Mouse (Mus musculus) CH12.LX (cell line): ENCODE measurements around the gene Pip5k1b. TPM values are rescaled to one million over a fixed set of nuclear protein-coding genes. Genes with fewer than 3 reads are reported as not detected.

Source experiments
- DNase-seq: peaks from one replicate; pipeline ENCODE4 v3.0.0-alpha.2; 2013; ENCODE audit errors: extremely low read depth
- H3K27ac ChIP-seq: 2 replicates; pipeline ENCODE4 v1.5.1; 2012; ENCODE audit warnings: low read depth, mild to moderate bottlenecking, control low read depth, moderate library complexity; ENCODE audit not compliant: insufficient read depth
- H3K27me3 ChIP-seq: replicated peaks from 2 replicates; pipeline ENCODE3; 2012; ENCODE audit warnings: inconsistent platforms
- H3K36me3 ChIP-seq, 2 experiments: replicated peaks in 1 of 2; 2 replicates each; pipeline versions ENCODE3 to v1.6.1; 2012; ENCODE audit warnings: inconsistent platforms in 1 of 2, low read length in 1 of 2, mild to moderate bottlenecking in 1 of 2, mixed read lengths in 1 of 2, moderate library complexity in 1 of 2; ENCODE audit not compliant: control insufficient read depth in 1 of 2, insufficient read depth in 1 of 2
- H3K4me1 ChIP-seq, 2 experiments: 2 replicates each; pipeline ENCODE4 v1.6.1; 2012; ENCODE audit warnings: inconsistent platforms in 1 of 2, moderate library complexity in 1 of 2; ENCODE audit not compliant: insufficient read depth in 2 of 2, control insufficient read depth in 1 of 2
- H3K4me2 ChIP-seq: 2 replicates; pipeline ENCODE4 v1.6.1; 2012; ENCODE audit warnings: low read depth, mild to moderate bottlenecking, control low read depth; ENCODE audit not compliant: poor library complexity, insufficient read depth, severe bottlenecking
- H3K4me3 ChIP-seq, 3 experiments: fragments of 150-350 bp in 1 of 3; sonication (generic) in 1 of 3; replicated peaks in 1 of 3; 2 replicates each; pipeline versions ENCODE3 to v1.5.1; 2011 to 2012; ENCODE audit warnings: low read depth in 2 of 3, low read length in 2 of 3, mild to moderate bottlenecking in 2 of 3, moderate library complexity in 2 of 3, control low read depth in 1 of 3, improper control_type of control experiment in 1 of 3, inconsistent platforms in 1 of 3, mixed read lengths in 1 of 3; ENCODE audit not compliant: poor library complexity in 1 of 3
- H3K79me2 ChIP-seq: replicated peaks from 2 replicates; pipeline ENCODE4 v1.6.1; 2012; ENCODE audit warnings: mild to moderate bottlenecking, moderate library complexity; ENCODE audit not compliant: control insufficient read depth, poor library complexity, insufficient read depth, severe bottlenecking; ENCODE audit errors: extremely low read depth
- H3K9ac ChIP-seq: 2 replicates; pipeline ENCODE4 v1.6.1; 2012; ENCODE audit warnings: low read depth, mild to moderate bottlenecking, control low read depth, moderate library complexity; ENCODE audit not compliant: insufficient read depth
- H3K9me3 ChIP-seq: replicated peaks from 2 replicates; pipeline ENCODE3; 2012; ENCODE audit warnings: low read length, inconsistent platforms, mixed read lengths
- CHD1 ChIP-seq: IDR thresholded peaks from 2 replicates; pipeline ENCODE4 v1.6.1; 2012; ENCODE audit warnings: low read depth, low read length, improper control_type of control experiment, inconsistent platforms
- CHD2 ChIP-seq: IDR thresholded peaks from 2 replicates; pipeline ENCODE4 v1.6.1; 2011; ENCODE audit warnings: low read length, improper control_type of control experiment
- ELF1 ChIP-seq: IDR thresholded peaks from 2 replicates; pipeline ENCODE4 v1.6.1; 2014; ENCODE audit warnings: low read depth, mild to moderate bottlenecking, inconsistent platforms, low read length, improper control_type of control experiment
- ETS1 ChIP-seq: conservative IDR thresholded peaks from 2 replicates; pipeline ENCODE4 v1.6.1; 2012; ENCODE audit warnings: low read depth, mild to moderate bottlenecking, inconsistent platforms, low read length, improper control_type of control experiment, moderate library complexity
- HCFC1 ChIP-seq: IDR thresholded peaks from 2 replicates; pipeline ENCODE4 v1.6.1; 2012; ENCODE audit warnings: low read depth, mild to moderate bottlenecking, inconsistent platforms, low read length, improper control_type of control experiment
- JUN ChIP-seq: IDR thresholded peaks from 2 replicates; pipeline ENCODE4 v1.6.1; 2011; ENCODE audit warnings: low read depth, mild to moderate bottlenecking, low read length, improper control_type of control experiment, moderate library complexity; ENCODE audit not compliant: insufficient read depth
- JUND ChIP-seq: conservative IDR thresholded peaks from 2 replicates; pipeline ENCODE4 v1.6.1; 2011; ENCODE audit warnings: low read depth, low read length, improper control_type of control experiment
- KAT2A ChIP-seq: IDR thresholded peaks from 2 replicates; pipeline ENCODE4 v1.6.1; 2012; ENCODE audit warnings: low read length, improper control_type of control experiment, inconsistent platforms; ENCODE audit not compliant: insufficient replicate concordance
- MEF2A ChIP-seq: IDR thresholded peaks from 2 replicates; pipeline ENCODE4 v1.6.1; 2014; ENCODE audit warnings: low read depth, mild to moderate bottlenecking, inconsistent platforms, low read length, improper control_type of control experiment, borderline replicate concordance
- MYC ChIP-seq: IDR thresholded peaks from 2 replicates; pipeline ENCODE4 v1.6.1; 2011; ENCODE audit warnings: low read depth, mild to moderate bottlenecking, improper control_type of control experiment, low read length
- NRF1 ChIP-seq: IDR thresholded peaks from 2 replicates; pipeline ENCODE4 v1.6.1; 2014; ENCODE audit warnings: low read depth, mild to moderate bottlenecking, inconsistent platforms, low read length, improper control_type of control experiment, moderate library complexity
- PAX5 ChIP-seq: IDR thresholded peaks from 2 replicates; pipeline ENCODE4 v1.6.1; 2012; ENCODE audit warnings: low read length, inconsistent platforms, mixed read lengths
- POLR2AphosphoS2 ChIP-seq: IDR thresholded peaks from 2 replicates; pipeline ENCODE4 v1.6.1; 2011; ENCODE audit warnings: low read depth, low read length, improper control_type of control experiment
- RAD21 ChIP-seq: IDR thresholded peaks from 2 replicates; pipeline ENCODE4 v1.6.1; 2011; ENCODE audit warnings: low read depth, mild to moderate bottlenecking, low read length, improper control_type of control experiment, moderate library complexity
- RCOR1 ChIP-seq: conservative IDR thresholded peaks from 2 replicates; pipeline ENCODE4 v1.6.1; 2012; ENCODE audit warnings: low read depth, mild to moderate bottlenecking, inconsistent platforms, low read length, improper control_type of control experiment
- TBP ChIP-seq: conservative IDR thresholded peaks from 2 replicates; pipeline ENCODE4 v1.6.1; 2011; ENCODE audit warnings: low read depth, low read length, improper control_type of control experiment
- TCF12 ChIP-seq: IDR thresholded peaks from 2 replicates; pipeline ENCODE4 v1.6.1; 2014; ENCODE audit warnings: low read depth, mild to moderate bottlenecking, inconsistent platforms, low read length, improper control_type of control experiment
- USF2 ChIP-seq: conservative IDR thresholded peaks from 2 replicates; pipeline ENCODE4 v1.6.1; 2011; ENCODE audit warnings: low read depth, low read length, improper control_type of control experiment
- ZC3H11A ChIP-seq: IDR thresholded peaks from 2 replicates; pipeline ENCODE4 v1.6.1; 2012; ENCODE audit warnings: low read depth, mild to moderate bottlenecking, inconsistent platforms, low read length, improper control_type of control experiment
- ZKSCAN1 ChIP-seq: IDR thresholded peaks from 2 replicates; pipeline ENCODE4 v1.6.1; 2012; ENCODE audit warnings: low read depth, inconsistent platforms, low read length, improper control_type of control experiment, borderline replicate concordance
- dilution Hi-C: fragments of 300-500 bp; cut with MboI; formaldehyde crosslinking; loops from 2 replicates; pipeline ENCODE4 v1.14.3; 2020; ENCODE audit warnings: low sequenced_read_pairs; ENCODE audit not compliant: extremely low pct_unique_long_range_greater_than_20kb, extremely low pct_ligation_motif_present
- in situ Hi-C: fragments of 300-500 bp; cut with MboI; formaldehyde crosslinking; loops from 3 replicates; pipeline ENCODE4 v1.14.3; 2019; ENCODE audit warnings: low sequenced_read_pairs, low pct_ligation_motif_present, low pct_unique_long_range_greater_than_20kb, mixed read lengths
- polyA plus RNA-seq: library from polyadenylated mRNA; unstranded; fragments of >175 nt; gene quantifications from 2 replicates; pipeline ENCODE4 v1.2.1, GENCODE M21; 2012; ENCODE audit warnings: low read depth; ENCODE audit not compliant: insufficient read length
- total RNA-seq, 2 experiments: library from RNA; depleted of rRNA; stranded (reverse); fragments of 300-350 nt in 1 of 2; fragments of >200 nt in 1 of 2; gene quantifications; 2 replicates each; pipeline ENCODE4 v1.2.3; 2012 to 2014

Gene Pip5k1b
- total and polyA plus RNA-seq, 3 experiments, result 1.7 to 2.9 (median 2.0) TPM

- in situ Hi-C loops, result no loop called here
Measured at GRCm38 (mm10) chr19:24336370-24337076, 219.1 kb downstream of the Pip5k1b start.

GRCm38 (mm10) chr19:24335611-24336343 is 219.9 kb downstream of the Pip5k1b start:
- no peaks in the 10 kb centered on the region for H3K36me3 ChIP-seq
- TF ChIP-seq CHD1 (no peak), MEF2A (no peak), RAD21 (no peak), PAX5 (no peak), POLR2AphosphoS2 (no peak), NRF1 (no peak)
- H3K4me2 ChIP-seq, result no peak overlapping the region
- no peak overlapping the region for H3K9ac ChIP-seq
- H3K9me3 ChIP-seq, result no peaks in the 10 kb centered on the region
- dilution Hi-C loops (no loop called here), in situ Hi-C loops (no loop called here)
- H3K79me2 ChIP-seq, result no peaks in the 10 kb centered on the region
- H3K27ac ChIP-seq, result no peak overlapping the region
- H3K27me3 ChIP-seq, result no peaks in the 10 kb centered on the region
- no peak for DNase-seq
- no peak overlapping the region for H3K4me3 ChIP-seq
- peaks cover 0 to 5% of the 10 kb centered on the region in 2 experiments; a peak in 2 of 4 replicates for H3K4me1 ChIP-seq

More at GRCm38 (mm10) chr19:24336370-24337076, 219.1 kb downstream of the Pip5k1b start:
- Histone ChIP-seq H3K79me2 (no peaks in the 10 kb centered on the region), H3K4me2 (no peak overlapping the region), H3K27ac (no peak overlapping the region), H3K9me3 (no peaks in the 10 kb centered on the region), H3K9ac (no peak overlapping the region), H3K27me3 (no peaks in the 10 kb centered on the region), H3K36me3 (no peaks in the 10 kb centered on the region), H3K4me1 (peaks cover 0 to under 1% of the 10 kb centered on the region in 2 experiments; a peak in 2 of 4 replicates), H3K4me3 (no peak overlapping the region)
- TF ChIP-seq ZC3H11A (no peak), USF2 (no peak), ELF1 (no peak), JUND (no peak), MYC (no peak), TBP (no peak), NRF1 (no peak), ETS1 (no peak), TCF12 (no peak), HCFC1 (no peak), ZKSCAN1 (no peak), JUN (no peak), RCOR1 (no peak), CHD2 (no peak), MEF2A (no peak), PAX5 (no peak), KAT2A (no peak)
- dilution Hi-C loops, result no loop called here
- no peak for DNase-seq
